Mouse (Mus musculus) intestine, embryonic 15.5 days (tissue): ENCODE data around the gene 4930432K21Rik. TPM values are rescaled to one million over a fixed set of nuclear protein-coding genes. Genes with fewer than 3 reads are reported as not detected.

ENCODE experiments used
- ATAC-seq: fragments of 200-750 bp; cut with Nextera tagmentation; 2 replicates; pipeline ENCODE4 v1.8.0; 2017; ENCODE audit warnings: moderate TSS enrichment, moderate library complexity
- H3K27ac ChIP-seq: fragments of 300-500 bp; sonication (generic); 2 replicates; pipeline ENCODE4 v1.5.1; 2015; ENCODE audit warnings: mild to moderate bottlenecking, inconsistent platforms
- H3K27me3 ChIP-seq: fragments of 300-500 bp; sonication (generic); replicated peaks from 2 replicates; pipeline ENCODE4 v1.6.1; 2015; ENCODE audit warnings: inconsistent platforms
- H3K36me3 ChIP-seq: fragments of 300-500 bp; sonication (generic); 2 replicates; pipeline ENCODE4 v1.6.1; 2015; ENCODE audit warnings: inconsistent platforms
- H3K4me1 ChIP-seq: fragments of 300-500 bp; sonication (generic); replicated peaks from 2 replicates; pipeline ENCODE4 v1.6.1; 2015; ENCODE audit warnings: inconsistent platforms
- H3K4me2 ChIP-seq: fragments of 300-500 bp; sonication (generic); replicated peaks from 2 replicates; pipeline ENCODE4 v1.6.1; 2015; ENCODE audit warnings: mild to moderate bottlenecking, inconsistent platforms
- H3K4me3 ChIP-seq: fragments of 300-500 bp; sonication (generic); replicated peaks from 2 replicates; pipeline ENCODE4 v1.5.1; 2015; ENCODE audit warnings: inconsistent platforms
- H3K9ac ChIP-seq: fragments of 300-500 bp; sonication (generic); 2 replicates; pipeline ENCODE4 v1.6.1; 2015; ENCODE audit warnings: inconsistent platforms
- H3K9me3 ChIP-seq: fragments of 300-500 bp; sonication (generic); 2 replicates; pipeline ENCODE4 v1.6.1; 2016; ENCODE audit warnings: inconsistent platforms
- whole genome bisulfite sequencing: fragments of 180-500 bp; shearing (Covaris S2); methylation state at CpG from one replicate; pipeline ENCODE4 v1.1.7; 2015; 5-methylcytosine and 5-hydroxymethylcytosine counted together
- polyA plus RNA-seq: library from polyadenylated mRNA; unstranded; fragments of >200 nt; fragmentation: Nextera tagmentation; extraction: Ambion mirVana; gene quantifications from 2 replicates; pipeline ENCODE4 v1.2.1, GENCODE M21; 2015

4930432K21Rik gene
- polyA plus RNA-seq, 1 experiment from 2014 or later = 0.65 TPM

GRCm38 (mm10) chr8:84206666-84207065 lies 58.8 kb downstream of the 4930432K21Rik start:
- peaks cover 13% of the 10 kb centered on the region; the same call in 1 of the 2 replicates for H3K36me3 ChIP-seq
- H3K27ac ChIP-seq = no peak overlapping the region
- 96% methylated on average over 3 of the region's 3 CpGs for WGBS
- no peak for ATAC-seq
- H3K9me3 ChIP-seq = no peaks in the 10 kb centered on the region
- H3K27me3 ChIP-seq = no peaks in the 10 kb centered on the region
- H3K9ac ChIP-seq = no peak overlapping the region
- no peak overlapping the region for H3K4me2 ChIP-seq
- H3K4me3 ChIP-seq = no peak overlapping the region
- H3K4me1 ChIP-seq = peaks cover 40% of the 10 kb centered on the region

- Histone ChIP-seq H3K9me3 (no peaks in the 10 kb centered on the region), H3K9ac (peak overlapping the region; percentile 21; the same call in 1 of the 2 replicates), H3K4me1 (peaks cover 30% of the 10 kb centered on the region), H3K36me3 (peaks cover 22% of the 10 kb centered on the region; the same call in 1 of the 2 replicates), H3K4me2 (no peak overlapping the region), H3K4me3 (no peak overlapping the region), H3K27ac (peak overlapping the region; percentile 48), H3K27me3 (no peaks in the 10 kb centered on the region)
- ATAC-seq = no peak
- WGBS = 56% methylated on average over 7 of the region's 7 CpGs
Observed at GRCm38 (mm10) chr8:84207811-84208210, 60.0 kb downstream of the 4930432K21Rik start.

DNA sequence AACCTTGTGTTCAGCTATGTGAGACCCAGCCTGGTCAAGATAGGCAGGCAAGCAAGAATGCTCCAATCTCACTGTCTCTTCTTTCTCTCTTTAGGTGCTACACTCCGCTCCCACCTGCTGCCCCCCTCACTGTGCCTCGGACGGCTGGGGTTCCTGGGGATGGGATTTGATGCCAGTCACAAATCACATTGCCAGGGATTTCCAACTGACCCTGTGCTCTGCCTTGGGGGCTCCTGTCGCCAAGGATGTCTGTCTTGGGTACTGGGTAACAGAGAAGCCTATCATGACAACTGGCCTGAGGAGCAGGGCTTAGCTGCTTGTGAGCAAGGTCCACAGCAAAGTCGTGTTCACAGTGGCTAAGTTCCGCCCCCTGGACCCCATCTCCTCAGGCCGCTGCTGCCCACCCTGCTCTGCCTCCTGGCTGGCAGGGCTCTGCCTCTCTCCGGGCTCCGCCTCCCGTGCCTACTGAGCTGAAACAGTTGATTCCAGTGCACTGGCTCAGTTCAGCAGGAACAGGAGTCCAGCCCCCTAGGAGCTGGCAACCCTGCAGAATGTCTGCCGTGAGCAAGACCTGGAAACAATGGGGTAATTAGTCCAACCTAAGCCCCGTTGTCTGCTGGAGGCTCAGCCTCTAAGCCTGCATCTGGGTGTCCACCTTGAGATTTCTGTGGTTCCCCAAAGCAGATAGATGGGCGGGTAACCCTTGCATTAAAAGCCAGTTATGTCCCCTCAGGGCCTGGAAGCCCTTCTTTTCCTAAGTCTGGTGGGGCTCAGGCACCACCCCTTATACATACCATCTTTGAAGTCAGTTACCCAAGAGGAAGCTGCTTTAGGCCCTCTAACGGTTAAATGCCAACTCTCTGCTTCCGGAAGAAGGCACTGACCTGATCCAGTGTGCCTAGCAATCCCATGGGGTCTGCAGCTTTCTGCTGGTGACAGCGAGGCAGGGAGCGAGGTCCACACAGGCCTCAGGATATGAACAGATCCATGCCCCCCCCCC lies 60.9 kb downstream of the 4930432K21Rik start:
- H3K27me3 ChIP-seq = no peaks in the 10 kb centered on the region
- peaks cover 22% of the 10 kb centered on the region for H3K4me1 ChIP-seq
- H3K36me3 ChIP-seq = peaks cover 23% of the 10 kb centered on the region; the same call in 1 of the 2 replicates
- peak overlapping the region; percentile 48; the same call in 1 of the 2 replicates for H3K27ac ChIP-seq
- H3K4me3 ChIP-seq = no peak overlapping the region
- H3K9ac ChIP-seq = no peak overlapping the region
- 63% methylated on average over 17 of the region's 17 CpGs for WGBS
- H3K9me3 ChIP-seq = no peaks in the 10 kb centered on the region
- ATAC-seq = no peak
- H3K4me2 ChIP-seq = no peak overlapping the region

- Histone ChIP-seq H3K4me2 (no peak overlapping the region), H3K4me3 (no peak overlapping the region), H3K4me1 (peaks cover 16% of the 10 kb centered on the region), H3K9me3 (no peaks in the 10 kb centered on the region), H3K36me3 (peaks cover 29% of the 10 kb centered on the region; the same call in 1 of the 2 replicates), H3K27me3 (no peaks in the 10 kb centered on the region), H3K27ac (no peak overlapping the region), H3K9ac (no peak overlapping the region)
- 57% methylated on average over 34 of the region's 34 CpGs for WGBS
- peak; percentile 66 for ATAC-seq
Observed at GRCm38 (mm10) chr8:84210167-84210791, 62.5 kb downstream of the 4930432K21Rik start.

DNA sequence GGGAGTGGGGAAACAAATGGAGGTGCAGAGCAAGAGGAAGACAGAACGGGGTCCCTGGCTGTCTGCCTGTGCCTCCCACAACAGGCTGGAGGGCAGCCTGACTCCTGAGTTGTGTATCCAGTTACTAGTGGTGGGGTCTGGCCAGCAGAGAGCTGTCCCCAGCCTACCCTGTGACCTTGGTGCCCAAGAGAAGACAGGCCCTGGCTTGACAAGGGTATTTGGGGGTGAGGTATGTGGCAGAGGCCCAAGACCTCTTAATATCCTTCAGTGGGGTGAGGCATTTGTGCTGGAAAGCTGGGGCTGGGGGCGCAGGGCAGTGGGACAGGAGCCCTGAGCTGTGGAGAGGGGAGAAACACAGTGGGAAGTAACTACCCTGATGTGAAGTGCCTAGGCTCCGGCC lies 63.4 kb downstream of the 4930432K21Rik start:
- no peak for ATAC-seq
- H3K4me3 ChIP-seq = no peak overlapping the region
- H3K27me3 ChIP-seq = no peaks in the 10 kb centered on the region
- WGBS = 92% methylated on average over 3 of the region's 3 CpGs
- no peak overlapping the region for H3K9ac ChIP-seq
- no peak overlapping the region for H3K4me2 ChIP-seq
- no peak overlapping the region for H3K27ac ChIP-seq
- peaks cover 29% of the 10 kb centered on the region; the same call in 1 of the 2 replicates for H3K36me3 ChIP-seq
- H3K4me1 ChIP-seq = peaks cover 16% of the 10 kb centered on the region
- no peaks in the 10 kb centered on the region for H3K9me3 ChIP-seq

DNA sequence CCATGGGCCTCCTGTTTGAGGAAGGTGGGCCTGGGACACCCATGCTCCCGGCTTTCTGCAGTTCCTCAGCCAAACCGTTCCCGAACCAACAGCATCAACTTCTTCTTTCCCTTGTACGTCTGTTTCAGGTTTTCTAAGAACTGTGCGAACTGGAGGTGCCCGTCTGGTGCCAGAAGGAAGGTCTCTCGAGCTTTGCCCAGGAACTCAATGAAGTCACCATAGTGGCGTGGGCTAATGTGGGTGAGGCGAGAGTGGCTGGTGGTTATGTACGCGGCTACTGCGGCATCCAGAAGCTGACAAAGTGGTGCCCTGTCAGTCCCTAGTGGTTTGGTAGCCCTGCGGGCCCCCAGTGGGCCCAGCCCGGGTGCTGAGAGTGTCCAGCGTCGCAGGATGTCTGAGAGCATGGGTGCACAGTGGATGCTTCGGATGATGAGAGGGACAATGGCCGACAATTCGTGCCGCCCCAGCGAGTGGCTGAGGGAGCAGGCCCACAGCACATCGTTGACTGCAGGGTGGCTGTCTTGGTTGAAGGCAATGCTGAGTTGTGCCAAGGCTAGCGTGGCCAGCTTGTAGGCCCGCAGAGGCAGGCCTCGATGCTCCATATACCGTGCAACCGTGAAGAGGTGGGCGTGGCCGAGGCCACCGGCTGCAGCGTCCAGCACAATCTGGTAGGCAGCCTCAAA lies 64.2 kb downstream of the 4930432K21Rik start:
- Histone ChIP-seq H3K9me3 (no peaks in the 10 kb centered on the region), H3K9ac (no peak overlapping the region), H3K27me3 (no peaks in the 10 kb centered on the region), H3K36me3 (peaks cover 31% of the 10 kb centered on the region; the same call in 1 of the 2 replicates), H3K27ac (no peak overlapping the region), H3K4me2 (no peak overlapping the region), H3K4me1 (peaks cover 16% of the 10 kb centered on the region), H3K4me3 (no peak overlapping the region)
- ATAC-seq = no peak
- 90% methylated on average over 31 of the region's 31 CpGs for WGBS

- H3K36me3 ChIP-seq = peaks cover 31% of the 10 kb centered on the region
Observed at GRCm38 (mm10) chr8:84213277-84213676, 65.5 kb downstream of the 4930432K21Rik start.

DNA sequence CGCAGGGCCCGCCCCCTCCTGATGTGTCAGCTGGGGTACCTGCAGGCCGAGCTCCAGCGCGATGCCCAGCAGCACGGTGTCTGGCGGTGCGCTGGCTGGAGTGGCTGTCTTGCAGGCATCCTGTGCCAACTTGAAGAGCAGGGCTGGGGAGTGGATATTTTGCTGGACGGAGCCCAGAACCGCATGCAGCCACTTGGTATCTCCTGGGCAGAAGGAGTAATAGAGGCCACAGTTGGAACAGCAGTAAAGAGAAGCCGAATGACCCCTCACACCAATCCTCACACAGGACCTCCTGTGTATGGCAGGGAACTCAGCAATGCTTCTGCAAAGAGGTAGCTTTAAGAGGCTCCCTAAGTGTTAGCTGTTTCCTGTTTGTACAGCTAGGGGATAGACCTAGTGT lies 69.4 kb downstream of the 4930432K21Rik start:
- Histone ChIP-seq H3K27ac (no peak overlapping the region), H3K27me3 (no peaks in the 10 kb centered on the region), H3K4me2 (no peak overlapping the region), H3K9me3 (no peaks in the 10 kb centered on the region), H3K36me3 (peaks cover 20% of the 10 kb centered on the region), H3K9ac (no peak overlapping the region), H3K4me3 (no peak overlapping the region), H3K4me1 (no peaks in the 10 kb centered on the region)
- WGBS = 92% methylated on average over 11 of the region's 11 CpGs
- ATAC-seq = no peak

More at GRCm38 (mm10) chr8:84213277-84213676, 65.5 kb downstream of the 4930432K21Rik start:
- Histone ChIP-seq H3K27ac (no peak overlapping the region), H3K4me3 (no peak overlapping the region), H3K9ac (no peak overlapping the region), H3K4me2 (no peak overlapping the region), H3K9me3 (no peaks in the 10 kb centered on the region), H3K4me1 (peaks cover 9% of the 10 kb centered on the region; the same call in 1 of the 2 replicates), H3K27me3 (no peaks in the 10 kb centered on the region)
- WGBS = 87% methylated on average over 4 of the region's 4 CpGs
- ATAC-seq = no peak

- ATAC-seq = no peak
- Histone ChIP-seq H3K36me3 (peaks cover 24% of the 10 kb centered on the region), H3K9me3 (no peaks in the 10 kb centered on the region), H3K4me1 (no peaks in the 10 kb centered on the region), H3K27me3 (no peaks in the 10 kb centered on the region), H3K4me3 (no peak overlapping the region), H3K27ac (no peak overlapping the region), H3K9ac (no peak overlapping the region), H3K4me2 (no peak overlapping the region)
- 93% methylated on average over 5 of the region's 5 CpGs for WGBS
Observed at GRCm38 (mm10) chr8:84218143-84218542, 70.3 kb downstream of the 4930432K21Rik start.

DNA sequence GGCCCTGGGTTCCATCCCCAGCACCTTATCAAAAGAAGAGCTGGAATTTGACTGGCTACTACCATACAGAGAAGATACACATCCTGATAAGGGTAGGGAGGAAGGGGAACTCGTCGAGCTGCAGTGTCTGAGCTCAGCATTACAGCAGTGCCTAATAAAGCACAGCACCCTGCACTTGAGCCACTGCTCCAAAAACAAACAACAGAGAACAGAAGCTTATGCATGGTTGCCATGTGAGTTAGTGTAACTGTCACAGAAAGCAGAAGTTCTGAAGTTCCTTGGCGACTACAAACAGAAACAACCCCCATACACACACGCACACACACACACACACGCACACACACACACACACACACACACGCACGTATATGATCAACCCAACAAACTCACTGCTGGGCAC lies 72.3 kb downstream of the 4930432K21Rik start:
- H3K4me1 ChIP-seq = no peaks in the 10 kb centered on the region
- no peak overlapping the region for H3K27ac ChIP-seq
- H3K27me3 ChIP-seq = no peaks in the 10 kb centered on the region
- no peak overlapping the region for H3K4me2 ChIP-seq
- no peak overlapping the region for H3K9ac ChIP-seq
- peaks cover 26% of the 10 kb centered on the region for H3K36me3 ChIP-seq
- no peaks in the 10 kb centered on the region for H3K9me3 ChIP-seq
- no peak overlapping the region for H3K4me3 ChIP-seq
- 73% methylated on average over 7 of the region's 7 CpGs for WGBS
- no peak for ATAC-seq
